Mouse (Mus musculus) bone marrow, adult 2 months (tissue): ENCODE measurements around the gene Nav1. TPM values are rescaled to one million over a fixed set of nuclear protein-coding genes. Genes with fewer than 3 reads are reported as not detected.

Experiments used
- H3K27ac ChIP-seq: fragments of 200-500 bp; 2 replicates; pipeline ENCODE4 v1.5.1; 2012; ENCODE audit warnings: low read depth, mild to moderate bottlenecking, control low read depth, inconsistent platforms, low read length; ENCODE audit not compliant: control insufficient read depth, poor library complexity, insufficient read depth
- H3K4me1 ChIP-seq: fragments of 200-500 bp; 2 replicates; pipeline ENCODE4 v1.6.1; 2011; ENCODE audit warnings: low read length; ENCODE audit not compliant: control insufficient read depth, insufficient read depth
- H3K4me3 ChIP-seq: fragments of 200-500 bp; replicated peaks from 2 replicates; pipeline ENCODE3; 2011; ENCODE audit warnings: mild to moderate bottlenecking, low read depth, low read length, control low read depth; ENCODE audit not compliant: control insufficient read depth
- CTCF ChIP-seq: fragments of 200-500 bp; IDR thresholded peaks from 2 replicates; pipeline ENCODE4 v1.5.1; 2011; ENCODE audit warnings: low read length, control low read depth; ENCODE audit not compliant: control insufficient read depth, insufficient read depth
- POLR2A ChIP-seq: fragments of 200-500 bp; IDR thresholded peaks from 2 replicates; pipeline ENCODE4 v1.6.1; 2011; ENCODE audit warnings: low read depth, mild to moderate bottlenecking, control low read depth, low read length, borderline replicate concordance; ENCODE audit not compliant: control insufficient read depth
- WGBS: fragments of 180-500 bp; shearing (Covaris S2); methylation state at CpG from one replicate; pipeline ENCODE4 v1.1.7; 2018; 5-methylcytosine and 5-hydroxymethylcytosine counted together
- polyA plus RNA-seq: library from polyadenylated mRNA; stranded (reverse); fragments of >200 nt; gene quantifications from 2 replicates; pipeline ENCODE4 v1.2.4, GENCODE M21; 2011; ENCODE audit warnings: low replicate concordance; ENCODE audit not compliant: missing spikeins, insufficient read depth, insufficient read length

Gene Nav1
- polyA plus RNA-seq, 1 experiment, result 22.7 TPM

GRCm38 (mm10) chr1:135534782-135535181, 72.3 kb downstream of the Nav1 start:
- WGBS, result 48% methylated on average over 4 of the region's 4 CpGs
- no peak for TF ChIP-seq POLR2A
- no peak overlapping the region for H3K4me3 ChIP-seq
- no peak overlapping the region for H3K27ac ChIP-seq
- no peaks in the 10 kb centered on the region; the same call in none of the 2 replicates for H3K4me1 ChIP-seq

- Histone ChIP-seq H3K27ac (no peak overlapping the region), H3K4me1 (no peaks in the 10 kb centered on the region; the same call in none of the 2 replicates), H3K4me3 (no peak overlapping the region)
- TF ChIP-seq POLR2A (no peak), CTCF (no peak)
- WGBS, result 78% methylated on average over 4 of the region's 4 CpGs
These were observed 73.0 kb downstream of the Nav1 start for GRCm38 (mm10) chr1:135534070-135534469.

GRCm38 (mm10) chr1:135532383-135532782, 74.7 kb downstream of the Nav1 start:
- Histone ChIP-seq H3K4me1 (no peaks in the 10 kb centered on the region; the same call in none of the 2 replicates), H3K27ac (no peak overlapping the region), H3K4me3 (no peak overlapping the region)
- whole genome bisulfite sequencing, result 90% methylated on average over 23 of the region's 23 CpGs
- TF ChIP-seq CTCF (no peak), POLR2A (no peak)

GRCm38 (mm10) chr1:135531981-135532380, 75.1 kb downstream of the Nav1 start:
- Histone ChIP-seq H3K27ac (no peak overlapping the region), H3K4me1 (no peaks in the 10 kb centered on the region; the same call in none of the 2 replicates), H3K4me3 (no peak overlapping the region)
- WGBS, result 84% methylated on average over 6 of the region's 6 CpGs
- TF ChIP-seq POLR2A (no peak), CTCF (no peak)

GRCm38 (mm10) chr1:135531081-135531480, 76.0 kb downstream of the Nav1 start:
- TF ChIP-seq CTCF (no peak), POLR2A (no peak)
- Histone ChIP-seq H3K4me3 (no peak overlapping the region), H3K4me1 (no peaks in the 10 kb centered on the region; the same call in none of the 2 replicates), H3K27ac (no peak overlapping the region)
- 77% methylated on average over 10 of the region's 10 CpGs for WGBS

GRCm38 (mm10) chr1:135524518-135524860, 82.6 kb downstream of the Nav1 start:
- H3K27ac ChIP-seq, result no peak overlapping the region
- 93% methylated on average over 4 of the region's 4 CpGs for WGBS
- H3K4me1 ChIP-seq, result no peaks in the 10 kb centered on the region
- no peak overlapping the region for H3K4me3 ChIP-seq
- TF ChIP-seq POLR2A, result no peak
- TF ChIP-seq CTCF, result no peak

GRCm38 (mm10) chr1:135523780-135524517, 83.1 kb downstream of the Nav1 start:
- no peaks in the 10 kb centered on the region for H3K4me1 ChIP-seq
- TF ChIP-seq CTCF (no peak), POLR2A (no peak)
- H3K4me3 ChIP-seq, result no peak overlapping the region
- no peak overlapping the region for H3K27ac ChIP-seq
- WGBS, result 84% methylated on average over 12 of the region's 12 CpGs

- Histone ChIP-seq H3K4me1 (no peaks in the 10 kb centered on the region), H3K4me3 (no peak overlapping the region), H3K27ac (no peak overlapping the region)
- WGBS, result 90% methylated on average over 2 of the region's 2 CpGs
- no peak for TF ChIP-seq CTCF
- no peak for TF ChIP-seq POLR2A
These were observed 83.8 kb downstream of the Nav1 start for GRCm38 (mm10) chr1:135523344-135523743.

GRCm38 (mm10) chr1:135520550-135521168, 86.4 kb downstream of the Nav1 start:
- WGBS, result 89% methylated on average over 13 of the region's 13 CpGs
- Histone ChIP-seq H3K4me1 (peaks cover 2% of the 10 kb centered on the region), H3K27ac (no peak overlapping the region), H3K4me3 (no peak overlapping the region)
- no peak for TF ChIP-seq POLR2A
- no peak for TF ChIP-seq CTCF
